ENCODE assay signal across 8 mouse cellular contexts in genomic region chr7:68823189-68823588, GRCm38 (mm10).
DNase-seq lines count a peak whose midpoint lies in the region; ATAC-seq and TF ChIP-seq lines count a peak whose summit lies in the region.

No protein-coding gene starts in this region.

- no peak overlapping the region for H3K27ac ChIP-seq in kidney, embryonic 14.5 days (ENCODE audit: low read depth, low read length)
- H3K27ac ChIP-seq in olfactory bulb, adult 2 months (ENCODE audit: insufficient read depth, low read depth, low read length) = no peak overlapping the region

- H3K36me3 ChIP-seq in kidney, embryonic 14.5 days (ENCODE audit: control insufficient read depth, insufficient read depth, low read length) = no peaks in the 10 kb centered on the region

- H3K4me3 ChIP-seq in kidney, embryonic 14.5 days (ENCODE audit: low read length) = no peak overlapping the region
- H3K4me3 ChIP-seq in lung, adult 2 months (replicated peaks; ENCODE audit: extremely low read depth, low read depth, low read length) = no peak overlapping the region
- no peak overlapping the region for H3K4me3 ChIP-seq in olfactory bulb, adult 2 months (ENCODE audit: insufficient read depth, low read depth, low read length)

- WGBS in kidney, embryonic 14.5 days = 2% methylated on average over 7 of the region's 7 CpGs
- 3% methylated on average over 7 of the region's 7 CpGs for WGBS in lung, adult 2 months
- WGBS in olfactory bulb, adult 2 months = 2% methylated on average over 7 of the region's 7 CpGs

- intact Hi-C loops in gastrocnemius, postnatal 36 days (cut with DNase I) = loop anchor here (5.0 kb wide), 1 partner anchor 171 kb away; no protein-coding TSS in a partner anchor

- ATAC-seq in CD4-positive, CD25-positive, alpha-beta regulatory T cell, adult 4 months = peak; percentile 66
- peak; percentile 69; the same call in 1 of the 2 replicates for ATAC-seq in kidney, embryonic 14.5 days (ENCODE audit: low FRiP score, low TSS enrichment)

- no peak for TF ChIP-seq POLR2A in lung, adult 2 months (IDR thresholded peaks at IDR 0.05; ENCODE audit: borderline replicate concordance, extremely low read depth, low read depth, low read length)
- TF ChIP-seq POLR2A in olfactory bulb, adult 2 months (IDR thresholded peaks at IDR 0.05; ENCODE audit: insufficient read depth, low read depth, low read length) = no peak

- H3K4me1 ChIP-seq in kidney, embryonic 14.5 days (ENCODE audit: control insufficient read depth, insufficient read depth, low read length) = no peaks in the 10 kb centered on the region
- no peaks in the 10 kb centered on the region for H3K4me1 ChIP-seq in lung, adult 2 months (ENCODE audit: control insufficient read depth, insufficient read depth, low read length)
- no peaks in the 10 kb centered on the region for H3K4me1 ChIP-seq in olfactory bulb, adult 2 months (ENCODE audit: control insufficient read depth, insufficient read depth, low read length)

- no peaks in the 10 kb centered on the region for H3K9me3 ChIP-seq in kidney, embryonic 14.5 days (ENCODE audit: control insufficient read depth, low read length)

- H3K4me2 ChIP-seq in kidney, embryonic 14.5 days (replicated peaks; ENCODE audit: low read depth, low read length) = no peak overlapping the region

- H3K9ac ChIP-seq in kidney, embryonic 14.5 days (ENCODE audit: low read depth, low read length) = no peak overlapping the region

- no peaks in the 10 kb centered on the region for H3K27me3 ChIP-seq in kidney, embryonic 14.5 days (ENCODE audit: control insufficient read depth, insufficient read depth, low read length)

- TF ChIP-seq CTCF in lung, adult 2 months (IDR thresholded peaks at IDR 0.05; ENCODE audit: insufficient read depth, low read length) = peak; percentile 99
- TF ChIP-seq CTCF in olfactory bulb, adult 2 months (IDR thresholded peaks at IDR 0.05; ENCODE audit: insufficient read depth, low read depth, low read length) = peak; percentile 73

- DNase-seq in adipocyte (ENCODE audit: low spot score) = peak; percentile 62
- peak; percentile 48 to 60 for DNase-seq in cerebellum, postnatal 36 days
- DNase-seq in gastrocnemius, postnatal 36 days = peak; percentile 26 to 27
- peak; percentile 55 for DNase-seq in lung, adult 2 months
- peak; percentile 30 for DNase-seq in urinary bladder, adult 2 months (ENCODE audit: low spot score)
